Mouse (Mus musculus): ENCODE measurements at regions not wholly inside any gene's neighbourhood (a gene's known extent, or its start where the extent isn't known, plus 50 kb on each side); places are given as distances from the start of the nearest gene placed in this dataset.
A peak's percentile ranks its signal among the peaks of the same experiment; 100 is the strongest.

GRCm38 (mm10) chr3:150752787-150753186 is 684.9 kb upstream of the Adgrl4 start:
- DNase-seq: no peak

- DNase-seq: no peak
These were observed 677.8 kb upstream of the Adgrl4 start for GRCm38 (mm10) chr3:150759854-150760253.

GRCm38 (mm10) chr3:150784576-150784975 is 653.1 kb upstream of the Adgrl4 start:
- no peak for DNase-seq

GRCm38 (mm10) chr3:150817807-150818206 is 619.9 kb upstream of the Adgrl4 start:
- DNase-seq: no peak

- DNase-seq: peak in 1 of 2 experiments; percentile 4
These were observed 618.3 kb upstream of the Adgrl4 start for GRCm38 (mm10) chr3:150819369-150819768.

GRCm38 (mm10) chr3:150820039-150820438 is 617.6 kb upstream of the Adgrl4 start:
- DNase-seq: peak; percentile 9 to 31

GRCm38 (mm10) chr3:150846029-150846428 is 591.7 kb upstream of the Adgrl4 start:
- DNase-seq: no peak

GRCm38 (mm10) chr3:150852107-150852506 is 585.6 kb upstream of the Adgrl4 start:
- no peak for DNase-seq

GRCm38 (mm10) chr3:150896668-150897067 is 541.0 kb upstream of the Adgrl4 start:
- no peak for DNase-seq

GRCm38 (mm10) chr3:150910091-150910490 is 527.6 kb upstream of the Adgrl4 start:
- no peak for DNase-seq

- DNase-seq: no peak
These were observed 482.8 kb upstream of the Adgrl4 start for GRCm38 (mm10) chr3:150954897-150955296.

- no peak for DNase-seq
These were observed 438.0 kb upstream of the Adgrl4 start for GRCm38 (mm10) chr3:150999652-151000051.

GRCm38 (mm10) chr3:151000217-151000616 is 437.5 kb upstream of the Adgrl4 start:
- DNase-seq: no peak

- peak; percentile 21 to 24 for DNase-seq
These were observed 435.7 kb upstream of the Adgrl4 start for GRCm38 (mm10) chr3:151001881-151002412.

GRCm38 (mm10) chr3:151003524-151003923 is 434.2 kb upstream of the Adgrl4 start:
- no peak for DNase-seq

GRCm38 (mm10) chr3:151003990-151004389 is 433.7 kb upstream of the Adgrl4 start:
- no peak for DNase-seq

GRCm38 (mm10) chr3:151020014-151020413 is 417.7 kb upstream of the Adgrl4 start:
- no peak for DNase-seq

GRCm38 (mm10) chr3:151057491-151057890 is 380.2 kb upstream of the Adgrl4 start:
- no peak for DNase-seq

GRCm38 (mm10) chr3:151072322-151072721 is 365.4 kb upstream of the Adgrl4 start:
- no peak for DNase-seq

- no peak for DNase-seq
These were observed 320.9 kb upstream of the Adgrl4 start for GRCm38 (mm10) chr3:151116831-151117230.

GRCm38 (mm10) chr3:151117583-151118041 is 320.1 kb upstream of the Adgrl4 start:
- DNase-seq: no peak

- DNase-seq: no peak
These were observed 313.6 kb upstream of the Adgrl4 start for GRCm38 (mm10) chr3:151124131-151124530.

- DNase-seq: no peak
These were observed 290.8 kb upstream of the Adgrl4 start for GRCm38 (mm10) chr3:151146889-151147288.

GRCm38 (mm10) chr3:151153340-151153739 is 284.3 kb upstream of the Adgrl4 start:
- DNase-seq: no peak

GRCm38 (mm10) chr3:151160516-151160915 is 277.2 kb upstream of the Adgrl4 start:
- no peak for DNase-seq

Measured in cerebellum, adult 18-20 months (tissue).